Mouse (Mus musculus): Measurements from ENCODE around the gene Rgs7. TPM values are rescaled to one million over a fixed set of nuclear protein-coding genes. Genes with fewer than 3 reads are reported as not detected.

Gene Rgs7
- polyA plus RNA-seq, 1 experiment from 2014 or later: 9.2 TPM

GRCm38 (mm10) chr1:175346162-175346561 is 146.1 kb downstream of the Rgs7 start:
- Histone ChIP-seq H3K9ac (no peak overlapping the region), H3K4me1 (no peaks in the 10 kb centered on the region), H3K27ac (no peak overlapping the region), H3K27me3 (no peaks in the 10 kb centered on the region), H3K4me3 (no peak overlapping the region), H3K4me2 (no peak overlapping the region), H3K36me3 (ENCODE audit: poor library complexity, severe bottlenecking) (no peaks in the 10 kb centered on the region), H3K9me3 (replicated peaks) (no peaks in the 10 kb centered on the region)
- ATAC-seq: no peak
- whole genome bisulfite sequencing: 92% methylated on average over 1 of the region's 1 CpGs

DNA sequence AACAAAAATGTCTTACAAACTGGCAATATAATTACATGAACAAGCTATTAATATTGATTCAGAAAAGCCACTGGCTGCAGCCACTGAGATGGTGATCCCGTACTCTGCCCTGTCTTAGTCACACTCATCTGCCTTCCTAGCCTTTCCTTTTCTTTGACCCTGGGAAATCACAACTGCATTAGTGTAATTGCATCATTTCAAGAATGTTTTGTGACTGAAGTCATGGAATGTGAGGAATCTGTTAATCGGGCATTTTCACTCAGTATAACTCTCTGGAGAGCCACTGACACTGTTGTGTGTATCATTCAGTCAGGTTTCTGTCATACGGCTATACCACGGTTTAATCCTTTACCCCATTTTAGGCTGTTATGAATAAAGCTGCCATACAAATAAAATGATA is 156.1 kb downstream of the Rgs7 start:
- no peak overlapping the region for H3K9ac ChIP-seq
- H3K4me3 ChIP-seq: no peak overlapping the region
- WGBS: 68% methylated on average over 4 of the region's 4 CpGs
- no peak for ATAC-seq
- no peaks in the 10 kb centered on the region for H3K27me3 ChIP-seq
- H3K9me3 ChIP-seq (replicated peaks): no peaks in the 10 kb centered on the region
- H3K27ac ChIP-seq: no peak overlapping the region
- H3K4me2 ChIP-seq: no peak overlapping the region
- no peaks in the 10 kb centered on the region for H3K36me3 ChIP-seq (ENCODE audit: poor library complexity, severe bottlenecking)
- no peaks in the 10 kb centered on the region for H3K4me1 ChIP-seq

DNA sequence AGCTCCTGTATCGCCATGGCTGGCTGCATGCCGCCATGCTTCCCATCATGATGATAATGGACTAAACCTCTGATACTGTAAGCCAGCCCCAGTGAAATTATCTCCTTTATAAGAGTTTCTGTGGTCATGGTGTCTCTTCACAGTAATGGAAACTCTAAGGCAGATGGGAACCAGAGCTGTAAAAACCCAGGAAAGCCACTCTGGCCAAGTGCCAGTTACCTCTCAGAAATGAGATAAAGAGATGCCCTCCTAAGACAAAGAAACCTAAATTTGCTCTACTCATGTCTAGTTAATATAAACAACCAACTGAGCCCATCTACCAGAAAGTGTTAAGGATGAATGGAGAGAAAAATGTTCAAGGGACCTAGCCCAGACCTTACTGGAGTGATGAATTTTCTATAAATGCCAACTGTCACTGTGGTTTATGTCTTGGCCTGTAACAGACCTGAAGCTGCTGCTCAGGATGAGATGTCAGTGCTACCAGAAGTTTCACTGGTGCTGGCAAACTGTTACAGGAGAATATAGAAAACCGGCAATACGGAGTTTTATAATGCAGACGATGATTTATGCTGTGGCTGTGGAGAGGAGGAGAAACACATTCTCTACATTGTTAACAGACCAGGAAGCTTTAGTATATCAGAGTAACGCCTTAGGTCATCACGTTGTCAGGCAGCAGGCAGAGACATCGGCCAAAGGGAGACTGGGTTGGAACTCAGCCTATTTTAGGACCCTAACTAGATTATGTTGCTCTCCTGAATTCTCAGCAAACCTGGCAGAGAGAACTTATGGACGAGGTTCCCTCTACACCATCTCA is 159.1 kb downstream of the Rgs7 start:
- Histone ChIP-seq H3K9ac (no peak overlapping the region), H3K9me3 (replicated peaks) (no peaks in the 10 kb centered on the region), H3K4me3 (no peak overlapping the region), H3K27ac (no peak overlapping the region), H3K27me3 (no peaks in the 10 kb centered on the region), H3K4me1 (no peaks in the 10 kb centered on the region), H3K4me2 (no peak overlapping the region), H3K36me3 (ENCODE audit: poor library complexity, severe bottlenecking) (no peaks in the 10 kb centered on the region)
- WGBS: 92% methylated on average over 9 of the region's 9 CpGs
- ATAC-seq: no peak

- 83% methylated on average over 3 of the region's 3 CpGs for WGBS
- H3K36me3 ChIP-seq (ENCODE audit: poor library complexity, severe bottlenecking): no peaks in the 10 kb centered on the region
- no peaks in the 10 kb centered on the region for H3K4me1 ChIP-seq
- no peaks in the 10 kb centered on the region for H3K9me3 ChIP-seq (replicated peaks)
- no peaks in the 10 kb centered on the region for H3K27me3 ChIP-seq
- no peak overlapping the region for H3K4me3 ChIP-seq
- no peak overlapping the region for H3K4me2 ChIP-seq
- ATAC-seq: 0 out of 2 replicates have a peak, but pooled peaks have one; percentile 13
- no peak overlapping the region for H3K9ac ChIP-seq
- no peak overlapping the region for H3K27ac ChIP-seq
These were observed 162.3 kb downstream of the Rgs7 start for GRCm38 (mm10) chr1:175329934-175330471.

GRCm38 (mm10) chr1:175322781-175323180 is 169.5 kb downstream of the Rgs7 start:
- no peaks in the 10 kb centered on the region for H3K36me3 ChIP-seq (ENCODE audit: poor library complexity, severe bottlenecking)
- ATAC-seq: no peak

GRCm38 (mm10) chr1:175319205-175319604 is 173.1 kb downstream of the Rgs7 start:
- Histone ChIP-seq H3K4me2 (no peak overlapping the region), H3K4me3 (no peak overlapping the region), H3K4me1 (no peaks in the 10 kb centered on the region), H3K27ac (no peak overlapping the region), H3K9me3 (replicated peaks) (no peaks in the 10 kb centered on the region), H3K36me3 (ENCODE audit: poor library complexity, severe bottlenecking) (no peaks in the 10 kb centered on the region), H3K9ac (no peak overlapping the region), H3K27me3 (no peaks in the 10 kb centered on the region)
- ATAC-seq: no peak
- WGBS: 43% methylated on average over 9 of the region's 9 CpGs

More at GRCm38 (mm10) chr1:175322781-175323180, 169.5 kb downstream of the Rgs7 start:
- no peak overlapping the region for H3K9ac ChIP-seq
- no peaks in the 10 kb centered on the region for H3K27me3 ChIP-seq
- H3K9me3 ChIP-seq (replicated peaks): no peaks in the 10 kb centered on the region
- H3K27ac ChIP-seq: no peak overlapping the region
- H3K4me3 ChIP-seq: no peak overlapping the region
- no peak overlapping the region for H3K4me2 ChIP-seq
- H3K4me1 ChIP-seq: no peaks in the 10 kb centered on the region

GRCm38 (mm10) chr1:175317264-175317663 is 175.0 kb downstream of the Rgs7 start:
- 32% methylated on average over 1 of the region's 1 CpGs for WGBS
- Histone ChIP-seq H3K9ac (no peak overlapping the region), H3K4me2 (no peak overlapping the region), H3K4me3 (no peak overlapping the region), H3K4me1 (no peaks in the 10 kb centered on the region), H3K27me3 (no peaks in the 10 kb centered on the region), H3K36me3 (ENCODE audit: poor library complexity, severe bottlenecking) (no peaks in the 10 kb centered on the region), H3K27ac (no peak overlapping the region), H3K9me3 (replicated peaks) (no peaks in the 10 kb centered on the region)
- no peak for ATAC-seq

DNA sequence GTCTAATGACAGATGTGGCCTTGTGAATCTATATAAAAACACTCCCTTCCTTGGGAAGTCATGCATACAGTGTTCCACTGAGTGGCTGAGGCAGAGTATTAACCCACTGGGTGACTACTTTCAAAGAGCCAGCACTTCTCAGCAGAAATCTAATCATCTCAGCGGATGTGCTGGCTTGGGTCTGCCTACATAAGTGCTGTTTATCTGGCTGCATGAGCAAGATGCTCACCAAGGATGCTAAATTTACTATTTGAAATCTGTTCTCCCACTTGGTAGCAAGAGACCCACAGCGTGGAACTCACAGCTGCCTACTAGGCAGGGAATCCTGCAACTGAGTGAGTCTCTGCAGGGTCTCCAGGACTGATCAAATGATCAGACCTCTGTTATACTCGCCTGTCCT is 184.7 kb downstream of the Rgs7 start:
- H3K27me3 ChIP-seq: no peaks in the 10 kb centered on the region
- H3K9me3 ChIP-seq (replicated peaks): no peaks in the 10 kb centered on the region
- no peak overlapping the region for H3K27ac ChIP-seq
- H3K9ac ChIP-seq: no peak overlapping the region
- H3K4me2 ChIP-seq: no peak overlapping the region
- H3K36me3 ChIP-seq (ENCODE audit: poor library complexity, severe bottlenecking): no peaks in the 10 kb centered on the region
- H3K4me3 ChIP-seq: no peak overlapping the region
- WGBS: 78% methylated on average over 3 of the region's 3 CpGs
- no peaks in the 10 kb centered on the region for H3K4me1 ChIP-seq
- no peak for ATAC-seq

- Histone ChIP-seq H3K36me3 (ENCODE audit: poor library complexity, severe bottlenecking) (no peaks in the 10 kb centered on the region), H3K9ac (no peak overlapping the region), H3K4me1 (peaks cover 10% of the 10 kb centered on the region; the same call in 1 of the 2 replicates), H3K9me3 (replicated peaks) (0 out of 2 replicates have a peak, but pooled peaks cover 3% of the 10 kb centered on the region), H3K4me2 (no peak overlapping the region), H3K4me3 (no peak overlapping the region), H3K27me3 (no peaks in the 10 kb centered on the region), H3K27ac (no peak overlapping the region)
- ATAC-seq: peak; percentile 41; the same call in 1 of the 2 replicates
- WGBS: 66% methylated on average over 1 of the region's 1 CpGs
These were observed 191.4 kb downstream of the Rgs7 start for GRCm38 (mm10) chr1:175300895-175301294.

DNA sequence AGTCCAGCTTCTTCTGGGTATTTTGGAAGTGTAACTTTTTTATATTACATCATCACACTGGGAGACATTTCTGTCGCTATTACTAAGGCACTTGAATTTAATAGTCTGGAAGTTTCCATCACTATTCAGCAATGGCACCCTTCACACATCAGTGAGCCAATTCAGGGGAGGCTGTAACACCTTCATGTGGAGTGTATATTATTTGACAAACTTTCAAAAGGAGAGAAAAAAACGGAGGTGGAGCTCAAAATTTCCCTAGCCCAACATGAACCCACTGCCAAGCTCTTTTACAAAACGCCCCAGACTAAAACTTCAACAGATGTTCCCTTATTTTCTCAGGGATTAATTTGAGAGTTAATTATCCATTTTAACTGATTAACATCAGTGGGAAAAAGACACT is 191.9 kb downstream of the Rgs7 start:
- Histone ChIP-seq H3K9me3 (replicated peaks) (0 out of 2 replicates have a peak, but pooled peaks cover 3% of the 10 kb centered on the region), H3K27me3 (no peaks in the 10 kb centered on the region), H3K4me3 (no peak overlapping the region), H3K4me2 (no peak overlapping the region), H3K36me3 (ENCODE audit: poor library complexity, severe bottlenecking) (no peaks in the 10 kb centered on the region), H3K27ac (no peak overlapping the region), H3K9ac (no peak overlapping the region), H3K4me1 (peaks cover 10% of the 10 kb centered on the region; the same call in 1 of the 2 replicates)
- peak; percentile 66 for ATAC-seq
- 24% methylated on average over 3 of the region's 3 CpGs for WGBS

DNA sequence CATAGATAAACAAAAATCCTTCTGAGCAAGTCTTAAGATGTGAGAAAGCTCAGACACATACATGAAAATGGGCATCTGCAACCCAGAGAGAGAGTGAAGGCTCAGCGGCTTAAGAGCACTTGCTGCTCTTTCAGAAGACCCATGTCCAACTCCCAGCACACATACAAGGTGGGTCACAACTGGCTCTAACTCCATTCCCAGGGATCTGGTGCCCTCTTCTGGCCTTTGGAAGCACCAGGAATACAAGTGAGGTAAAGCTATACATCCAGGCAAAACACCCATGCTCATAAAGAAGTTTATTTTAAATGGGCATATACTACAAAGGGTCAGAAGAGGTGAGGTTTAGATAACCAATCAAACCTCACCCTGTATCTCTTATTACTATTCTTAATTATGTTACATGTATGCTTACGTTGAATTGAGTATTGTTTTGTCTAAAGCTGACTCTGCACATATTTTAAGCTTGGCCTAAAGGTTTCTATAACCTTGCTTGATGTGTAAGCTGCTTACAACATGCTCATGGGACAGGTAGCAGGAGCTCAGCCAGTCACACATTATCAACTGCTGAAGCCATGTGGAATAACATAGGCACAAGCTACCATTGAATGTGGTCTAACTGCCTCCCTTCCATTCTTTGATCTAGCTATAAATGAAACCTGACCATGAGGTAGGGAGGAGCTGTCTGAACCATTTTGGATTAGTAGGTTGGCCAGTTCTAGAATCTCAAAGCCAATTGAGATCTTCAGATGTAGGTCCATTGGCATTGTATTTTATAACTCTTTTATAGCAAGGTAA is 192.5 kb downstream of the Rgs7 start:
- WGBS: 92% methylated on average over 2 of the region's 2 CpGs
- Histone ChIP-seq H3K4me3 (no peak overlapping the region), H3K4me2 (no peak overlapping the region), H3K9ac (no peak overlapping the region), H3K27ac (no peak overlapping the region), H3K36me3 (ENCODE audit: poor library complexity, severe bottlenecking) (no peaks in the 10 kb centered on the region), H3K9me3 (replicated peaks) (0 out of 2 replicates have a peak, but pooled peaks cover 3% of the 10 kb centered on the region), H3K27me3 (no peaks in the 10 kb centered on the region), H3K4me1 (peaks cover 10% of the 10 kb centered on the region; the same call in 1 of the 2 replicates)
- ATAC-seq: peak; percentile 54

- H3K27me3 ChIP-seq: no peaks in the 10 kb centered on the region
- H3K9me3 ChIP-seq (replicated peaks): 0 out of 2 replicates have a peak, but pooled peaks cover 3% of the 10 kb centered on the region
- ATAC-seq: no peak
- WGBS: 91% methylated on average over 1 of the region's 1 CpGs
- H3K36me3 ChIP-seq (ENCODE audit: poor library complexity, severe bottlenecking): no peaks in the 10 kb centered on the region
- H3K4me3 ChIP-seq: no peak overlapping the region
- no peak overlapping the region for H3K4me2 ChIP-seq
- no peak overlapping the region for H3K9ac ChIP-seq
- no peak overlapping the region for H3K27ac ChIP-seq
- peaks cover 10% of the 10 kb centered on the region; the same call in 1 of the 2 replicates for H3K4me1 ChIP-seq
These were observed 195.4 kb downstream of the Rgs7 start for GRCm38 (mm10) chr1:175296906-175297305.
